Mouse (Mus musculus) retina, adult 2 months (tissue): ENCODE results near the gene Ssu2.

ENCODE experiments used
- DNase-seq: peaks from one replicate; pipeline ENCODE4 v3.0.0-alpha.2; 2012; ENCODE audit warnings: low read depth, low spot score

The Ssu2 gene

DNA sequence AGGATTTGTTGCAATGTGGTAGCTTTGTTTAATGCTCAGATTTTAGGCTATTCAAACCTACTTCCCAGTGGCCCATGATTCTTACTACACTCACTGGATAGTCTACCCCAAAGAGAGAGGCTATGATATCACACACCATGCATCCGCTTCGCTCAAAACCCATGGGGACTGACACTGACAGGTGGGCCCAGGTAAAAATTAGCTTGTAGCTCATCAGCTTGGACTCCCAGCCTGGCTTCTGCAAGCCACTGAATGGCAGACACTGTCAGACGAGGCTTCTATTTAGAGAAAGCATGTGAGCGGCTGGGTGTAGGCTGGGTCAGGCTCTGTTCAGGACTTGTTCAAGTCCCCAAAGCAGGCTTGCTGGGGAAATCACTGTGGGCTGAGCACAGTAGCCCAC, 37.4 kb downstream of the Ssu2 start:
- DNase-seq: no peak

DNA sequence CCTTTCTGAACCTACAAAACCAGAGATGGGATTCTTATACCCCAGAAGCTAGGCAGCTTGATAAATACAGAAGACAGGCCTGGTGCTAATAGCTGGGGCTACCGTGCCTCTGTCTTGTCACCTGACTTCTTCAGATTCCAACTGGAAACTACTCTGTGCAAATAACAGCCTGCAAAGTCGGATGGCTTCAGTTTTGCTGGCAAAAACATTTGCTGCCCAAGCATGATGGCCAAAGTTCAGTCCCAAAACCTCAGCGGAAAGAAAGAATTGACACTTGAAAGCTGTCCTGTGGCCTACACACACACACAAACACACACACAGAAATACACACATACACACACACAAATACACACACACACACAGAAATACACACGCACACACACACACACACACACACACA, 48.8 kb downstream of the Ssu2 start:
- DNase-seq: no peak

DNA sequence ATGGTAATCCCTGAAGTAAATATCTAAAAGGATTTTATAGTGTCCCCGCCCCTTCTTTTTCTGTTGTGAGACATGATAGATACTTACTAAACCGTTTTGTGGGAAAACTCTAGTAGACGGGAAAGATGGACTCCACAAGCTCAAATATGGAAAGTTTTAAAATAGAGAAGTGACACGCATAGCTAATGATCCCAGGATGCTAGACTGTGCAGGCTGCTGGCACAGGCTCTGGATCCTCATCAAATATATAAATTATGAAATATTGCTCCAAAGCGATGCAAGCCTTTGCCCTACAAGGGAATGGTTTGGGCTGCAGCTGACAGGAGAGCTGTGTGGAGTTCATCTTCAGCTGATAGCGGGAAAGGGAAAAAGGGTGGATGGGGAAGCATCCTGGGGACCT, 50.2 kb downstream of the Ssu2 start:
- DNase-seq: no peak

DNA sequence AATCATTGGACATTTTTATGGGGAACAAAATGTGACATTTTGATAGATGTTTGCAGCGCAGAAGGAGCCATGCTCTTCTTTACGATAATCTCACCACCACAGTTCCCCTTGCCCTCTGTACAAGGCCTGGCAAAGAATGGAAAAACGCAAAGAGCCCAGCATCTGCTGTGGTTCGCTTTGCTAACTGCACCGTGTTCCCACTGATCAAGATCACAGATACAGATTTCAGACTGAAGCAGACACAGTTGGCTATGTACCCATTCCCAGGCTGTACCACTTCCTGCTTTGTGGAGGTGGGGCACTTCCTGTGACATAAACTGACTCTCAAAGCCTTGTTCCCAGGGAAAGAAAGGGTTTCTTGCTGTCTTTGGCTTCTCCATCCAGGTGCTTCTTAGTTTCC, 53.9 kb downstream of the Ssu2 start:
- no peak for DNase-seq

DNA sequence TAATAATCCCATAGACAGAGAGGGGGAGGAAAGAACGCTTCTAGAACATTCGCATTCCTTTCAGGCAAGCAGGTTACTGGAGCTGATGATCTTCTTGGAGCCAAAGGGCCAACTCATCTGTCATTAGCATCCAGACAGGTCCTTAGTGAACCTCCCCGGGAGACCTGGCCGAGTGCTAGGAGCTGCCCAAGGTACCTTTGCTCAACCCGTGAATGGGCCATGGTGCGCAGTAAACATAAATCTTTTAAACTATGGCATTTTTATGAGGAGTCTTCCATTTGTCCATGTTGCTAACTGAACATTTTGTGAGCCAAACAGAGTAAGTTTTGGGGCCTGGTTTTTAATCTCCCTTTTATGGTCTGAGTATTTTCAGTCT, 56.6 kb downstream of the Ssu2 start:
- no peak for DNase-seq

DNA sequence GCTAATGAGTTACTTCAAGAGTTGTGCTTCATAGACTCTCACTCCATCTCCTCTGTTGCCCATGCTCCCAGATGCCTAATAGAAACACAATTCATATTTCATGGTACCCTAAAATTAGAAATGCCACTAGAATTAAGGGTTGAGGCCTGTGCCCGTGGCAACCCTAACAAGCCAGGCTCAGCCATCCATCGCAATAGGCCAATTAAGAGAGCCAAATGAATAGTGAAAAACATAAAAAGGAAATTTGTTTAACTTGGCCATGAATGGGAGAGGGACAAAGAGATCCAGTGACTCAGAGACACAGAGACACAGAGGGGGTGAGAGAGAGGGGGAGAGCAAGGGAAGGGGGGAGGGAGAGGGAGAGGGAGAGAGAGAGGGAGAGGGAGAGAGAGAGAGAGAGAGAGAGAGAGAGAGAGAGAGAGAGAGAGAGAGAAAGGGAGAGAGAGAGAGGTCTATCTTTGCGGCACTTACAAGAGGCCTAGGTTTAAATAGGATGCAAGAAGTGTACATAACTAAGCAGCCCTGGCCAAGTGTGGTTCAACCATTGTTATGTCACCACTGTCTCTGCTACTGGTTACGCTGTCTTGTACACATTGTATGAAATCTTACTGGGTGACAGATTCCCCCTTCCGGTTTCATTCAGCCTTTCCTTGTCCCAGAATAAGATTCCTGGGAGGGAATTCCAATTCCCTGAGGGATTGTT, 57.2 kb downstream of the Ssu2 start:
- no peak for DNase-seq

DNA sequence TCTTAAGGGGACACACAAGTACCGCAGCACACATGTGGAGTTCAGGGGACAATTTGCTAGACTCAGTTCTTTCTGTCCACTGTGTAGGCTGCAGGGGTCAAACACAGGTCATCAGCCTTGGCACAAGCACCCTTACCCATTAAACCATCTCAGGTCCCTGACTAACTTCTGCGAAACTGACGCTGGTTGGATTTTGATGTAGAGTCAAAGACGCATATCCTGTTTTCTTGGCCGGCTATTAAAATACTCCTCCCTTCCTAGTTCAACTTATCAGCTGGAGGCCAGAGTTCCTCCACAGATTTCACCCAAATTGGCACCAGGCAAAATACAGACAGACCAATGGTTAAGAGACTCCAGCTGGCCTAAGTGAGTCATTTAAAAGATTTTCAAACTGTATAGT, 60.0 kb downstream of the Ssu2 start:
- DNase-seq: no peak

DNA sequence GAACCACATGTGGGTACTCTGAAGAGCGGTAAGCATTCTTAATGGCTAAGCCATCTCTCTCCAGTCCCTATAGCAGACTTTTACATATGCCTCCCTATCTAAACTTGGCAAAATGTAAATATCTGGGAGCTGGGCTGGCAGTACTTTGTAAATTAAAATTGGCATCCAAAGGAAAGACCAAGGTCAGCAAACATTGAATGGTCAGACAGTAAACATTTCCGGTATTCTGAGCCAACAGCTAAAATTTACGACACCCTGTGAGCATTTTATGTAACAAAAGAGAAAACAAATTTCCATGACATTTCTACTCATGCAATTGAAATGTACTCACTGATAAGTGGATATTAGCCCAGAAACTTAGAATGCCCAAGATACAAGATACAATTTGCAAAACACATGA, 62.6 kb downstream of the Ssu2 start:
- no peak for DNase-seq

DNA sequence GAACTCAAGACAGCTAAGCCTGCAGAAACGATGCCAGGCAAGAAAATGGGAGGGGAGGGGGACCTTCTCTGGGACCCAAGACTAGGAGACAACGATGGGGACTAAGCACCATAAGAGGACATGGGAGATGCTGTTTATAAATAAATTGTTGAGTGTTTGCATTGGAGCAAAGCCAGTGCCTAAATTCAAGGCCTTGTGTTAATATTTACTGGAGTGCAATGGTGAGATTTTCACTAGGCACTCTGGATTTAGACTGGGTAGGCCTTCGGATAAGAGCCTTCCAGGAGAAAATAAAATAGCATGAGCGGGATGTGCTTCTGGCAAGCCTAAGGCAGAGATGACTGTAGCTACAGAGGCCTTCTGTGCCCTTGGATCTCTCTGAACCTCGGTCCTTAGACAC, 64.9 kb downstream of the Ssu2 start:
- DNase-seq: no peak

DNA sequence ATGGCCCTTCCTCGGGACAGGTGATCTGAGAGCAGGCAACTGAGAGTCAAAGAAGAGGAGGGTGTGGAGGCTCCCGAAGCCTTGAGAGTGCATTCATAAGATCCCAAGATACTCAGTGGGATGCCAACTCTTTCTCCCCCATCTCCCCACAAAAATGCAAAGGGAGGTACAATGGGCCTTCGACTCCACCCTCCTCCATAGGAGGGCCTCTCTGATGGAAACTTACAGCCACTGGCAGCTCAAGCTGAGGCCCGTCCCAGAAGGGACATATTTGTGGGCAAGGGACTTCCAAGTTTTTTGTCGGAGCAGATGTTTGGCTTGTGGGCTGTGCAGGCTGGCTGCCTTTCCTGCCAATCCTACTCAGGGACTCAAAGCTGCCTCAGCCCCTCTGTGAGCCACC, 67.1 kb downstream of the Ssu2 start:
- no peak for DNase-seq

DNA sequence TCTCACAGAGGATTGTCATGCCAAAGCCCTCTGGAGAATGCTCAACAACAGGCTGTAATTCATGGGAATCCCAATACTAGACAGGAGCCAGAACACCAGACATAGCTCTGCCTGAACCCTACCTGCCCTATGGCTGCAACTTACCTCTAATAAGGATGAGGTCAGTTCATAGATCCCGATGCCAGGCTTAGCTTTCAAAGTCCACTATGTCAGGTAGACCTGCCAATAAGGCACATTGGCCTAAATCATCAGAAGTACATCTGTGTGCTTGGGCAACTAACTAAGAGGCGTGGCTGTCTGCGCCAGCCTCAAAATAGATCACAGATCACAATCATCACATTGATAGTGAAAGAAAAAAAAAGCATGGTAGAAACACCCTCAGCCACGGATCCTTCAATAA, 68.4 kb downstream of the Ssu2 start:
- DNase-seq: no peak

DNA sequence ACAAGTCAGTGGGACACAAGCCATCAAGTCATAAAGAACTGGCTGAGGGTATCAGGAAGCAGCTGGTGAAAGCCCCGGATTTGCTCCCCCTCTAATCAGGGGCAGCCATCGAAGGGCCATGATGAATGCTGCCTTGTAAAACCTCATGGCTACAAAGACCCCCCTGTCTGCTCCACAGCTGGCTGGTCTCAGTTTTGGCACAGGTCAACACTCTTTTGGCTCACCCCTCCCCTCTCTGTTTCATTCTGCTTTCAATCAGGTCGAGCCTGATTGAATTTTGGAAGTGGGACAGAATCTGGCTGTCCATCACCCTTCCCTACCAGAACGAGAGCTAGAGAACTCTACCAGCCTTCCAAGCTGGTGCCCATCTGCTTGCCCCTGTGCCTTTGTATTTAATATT, 76.4 kb downstream of the Ssu2 start:
- no peak for DNase-seq

DNA sequence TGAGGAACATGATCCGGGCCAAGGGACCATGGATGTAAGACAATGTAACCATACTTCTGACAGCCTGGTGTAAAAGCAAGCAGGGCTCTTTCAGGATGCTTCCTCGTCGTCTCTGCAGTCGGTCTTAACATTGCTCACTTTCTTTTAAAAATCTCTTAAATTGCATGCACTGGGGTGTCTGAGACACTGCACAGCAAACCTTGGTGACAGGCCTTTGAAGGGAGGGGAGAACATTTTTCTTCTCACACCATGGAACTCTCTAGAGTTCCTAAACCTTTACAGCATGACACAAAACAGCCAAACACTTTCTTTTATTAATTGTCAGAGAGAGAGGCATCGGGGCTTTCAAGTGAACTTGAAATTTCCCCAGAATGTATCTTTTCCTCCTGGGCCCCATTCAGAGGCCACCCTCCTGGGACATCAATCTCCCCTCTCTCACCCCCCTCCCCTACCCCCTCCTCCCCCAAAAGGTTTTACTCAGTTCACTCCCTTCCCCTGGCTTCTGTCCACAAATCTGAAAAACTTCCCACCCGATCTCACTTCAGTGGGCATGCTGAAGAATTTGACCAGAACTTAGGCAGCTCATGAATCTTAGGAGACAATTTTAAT, 78.4 kb downstream of the Ssu2 start:
- no peak for DNase-seq
